Mouse (Mus musculus) heart, embryonic 13.5 days (tissue): ENCODE data around the gene Mmp15. TPM values are rescaled to one million over a fixed set of nuclear protein-coding genes. Genes with fewer than 3 reads are reported as not detected.

Experiments
- ATAC-seq: fragments of 200-750 bp; cut with Nextera tagmentation; 2 replicates; pipeline ENCODE4 v1.8.0; 2017; ENCODE audit warnings: moderate TSS enrichment; ENCODE audit not compliant: insufficient number of reproducible peaks, low FRiP score, low TSS enrichment; ENCODE audit errors: extremely low read depth
- H3K27ac ChIP-seq: fragments of 300-500 bp; sonication (generic); replicated peaks from 2 replicates; pipeline ENCODE4 v1.5.1; 2015; ENCODE audit warnings: moderate library complexity, mild to moderate bottlenecking, inconsistent platforms
- H3K27me3 ChIP-seq: fragments of 300-500 bp; sonication (generic); replicated peaks from 2 replicates; pipeline ENCODE4 v1.6.1; 2015; ENCODE audit warnings: mild to moderate bottlenecking, inconsistent platforms
- H3K36me3 ChIP-seq: fragments of 300-500 bp; sonication (generic); 2 replicates; pipeline ENCODE4 v1.6.1; 2015; ENCODE audit warnings: mild to moderate bottlenecking, inconsistent platforms
- H3K4me1 ChIP-seq: fragments of 300-500 bp; sonication (generic); 2 replicates; pipeline ENCODE4 v1.6.1; 2015; ENCODE audit warnings: inconsistent platforms
- H3K4me2 ChIP-seq: fragments of 300-500 bp; sonication (generic); 2 replicates; pipeline ENCODE4 v1.6.1; 2015; ENCODE audit warnings: inconsistent platforms, mild to moderate bottlenecking, moderate library complexity
- H3K4me3 ChIP-seq: fragments of 300-500 bp; sonication (generic); 2 replicates; pipeline ENCODE4 v1.5.1; 2015; ENCODE audit warnings: moderate library complexity, mild to moderate bottlenecking, inconsistent platforms
- H3K9ac ChIP-seq: fragments of 300-500 bp; sonication (generic); 2 replicates; pipeline ENCODE4 v1.6.1; 2015; ENCODE audit warnings: inconsistent platforms, mild to moderate bottlenecking, moderate library complexity
- H3K9me3 ChIP-seq: fragments of 300-500 bp; sonication (generic); 2 replicates; pipeline ENCODE4 v1.6.1; 2016; ENCODE audit warnings: inconsistent platforms
- whole genome bisulfite sequencing: fragments of 180-500 bp; shearing (Covaris S2); methylation state at CpG from one replicate; pipeline ENCODE4 v1.1.7; 2015; ENCODE audit warnings: mixed read lengths; 5-methylcytosine and 5-hydroxymethylcytosine counted together
- polyA plus RNA-seq: library from polyadenylated mRNA; unstranded; fragments of >200 nt; fragmentation: Nextera tagmentation; extraction: Ambion mirVana; gene quantifications from 2 replicates; pipeline ENCODE4 v1.2.1, GENCODE M21; 2015

Mmp15 gene
- polyA plus RNA-seq, 1 experiment from 2014 or later: 43.4 TPM

GRCm38 (mm10) chr8:95344668-95345067, 7.4 kb upstream of the Mmp15 start:
- Histone ChIP-seq H3K27ac (no peak overlapping the region), H3K36me3 (peaks cover 66% of the 10 kb centered on the region), H3K9me3 (no peaks in the 10 kb centered on the region), H3K4me3 (no peak overlapping the region), H3K4me1 (peaks cover 33% of the 10 kb centered on the region), H3K4me2 (no peak overlapping the region), H3K27me3 (no peaks in the 10 kb centered on the region), H3K9ac (no peak overlapping the region)
- 73% methylated on average over 6 of the region's 6 CpGs for WGBS
- no peak for ATAC-seq

DNA sequence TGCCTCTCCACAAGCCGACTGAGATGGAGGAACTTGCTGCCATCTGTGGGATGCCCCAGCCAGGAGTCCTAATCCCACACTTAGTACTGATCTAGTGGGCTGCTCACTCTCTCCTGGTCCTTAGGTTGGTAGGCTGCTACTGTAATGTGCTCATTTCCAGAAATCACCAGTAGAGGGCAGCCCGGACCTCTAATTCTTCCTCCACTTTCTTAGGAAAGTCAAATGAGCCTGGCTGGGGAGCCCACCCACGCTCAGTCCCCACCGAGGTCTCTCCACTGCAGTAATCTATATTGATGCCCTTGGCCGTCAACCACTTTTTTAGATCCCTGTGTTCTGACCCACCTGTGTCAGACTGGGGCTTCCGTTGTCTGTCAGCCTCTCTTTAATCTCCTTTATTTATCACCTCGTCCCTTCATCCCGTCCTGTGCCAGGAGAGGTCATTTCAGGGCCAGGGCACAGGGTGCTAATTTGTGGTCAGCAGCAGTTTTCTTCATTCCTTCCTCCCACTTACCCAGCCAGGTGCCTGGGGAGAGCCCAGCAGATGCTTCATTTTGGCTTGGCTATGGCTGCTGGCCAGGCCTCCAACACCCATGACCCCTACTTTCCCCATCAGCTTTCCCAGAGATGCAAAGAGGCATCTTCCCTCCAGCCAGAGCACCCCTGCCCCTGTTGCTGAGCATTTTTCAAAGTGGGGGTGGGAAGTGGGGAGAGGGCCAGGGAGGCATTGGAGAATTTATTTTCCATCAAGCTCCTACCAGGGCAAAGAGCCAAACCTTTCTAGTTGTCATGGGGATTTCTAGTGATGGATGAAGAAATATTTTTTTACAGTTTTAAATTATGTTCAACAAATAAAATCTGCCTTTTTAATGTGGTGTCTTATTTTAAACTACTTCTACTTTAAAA, 5.2 kb upstream of the Mmp15 start:
- WGBS: 18% methylated on average over 8 of the region's 8 CpGs
- Histone ChIP-seq H3K27ac (peak overlapping the region; percentile 33; the same call in 1 of the 2 replicates), H3K4me2 (no peak overlapping the region), H3K36me3 (peaks cover 44% of the 10 kb centered on the region), H3K27me3 (no peaks in the 10 kb centered on the region), H3K9me3 (no peaks in the 10 kb centered on the region), H3K4me3 (no peak overlapping the region), H3K4me1 (peaks cover 44% of the 10 kb centered on the region), H3K9ac (no peak overlapping the region; the same call in 1 of the 2 replicates)
- no peak for ATAC-seq

GRCm38 (mm10) chr8:95348356-95348755, 3.7 kb upstream of the Mmp15 start:
- Histone ChIP-seq H3K4me2 (peak overlapping the region; percentile 54), H3K4me3 (no peak overlapping the region), H3K27ac (peak overlapping the region; percentile 70), H3K27me3 (no peaks in the 10 kb centered on the region), H3K9ac (peak overlapping the region; percentile 71), H3K4me1 (peaks cover 42% of the 10 kb centered on the region), H3K9me3 (no peaks in the 10 kb centered on the region), H3K36me3 (peaks cover 31% of the 10 kb centered on the region)
- 72% methylated on average over 2 of the region's 2 CpGs for whole genome bisulfite sequencing
- ATAC-seq: no peak

- H3K4me2 ChIP-seq: peak overlapping the region; percentile 54
- peaks cover 24% of the 10 kb centered on the region for H3K36me3 ChIP-seq
- 35% methylated on average over 19 of the region's 19 CpGs for WGBS
- H3K27me3 ChIP-seq: no peaks in the 10 kb centered on the region
- H3K4me1 ChIP-seq: peaks cover 47% of the 10 kb centered on the region
- H3K9me3 ChIP-seq: no peaks in the 10 kb centered on the region
- no peak overlapping the region for H3K4me3 ChIP-seq
- peak overlapping the region; percentile 71 for H3K9ac ChIP-seq
- H3K27ac ChIP-seq: peak overlapping the region; percentile 70
- ATAC-seq: no peak
These were observed 3.0 kb upstream of the Mmp15 start for GRCm38 (mm10) chr8:95348811-95349630.

DNA sequence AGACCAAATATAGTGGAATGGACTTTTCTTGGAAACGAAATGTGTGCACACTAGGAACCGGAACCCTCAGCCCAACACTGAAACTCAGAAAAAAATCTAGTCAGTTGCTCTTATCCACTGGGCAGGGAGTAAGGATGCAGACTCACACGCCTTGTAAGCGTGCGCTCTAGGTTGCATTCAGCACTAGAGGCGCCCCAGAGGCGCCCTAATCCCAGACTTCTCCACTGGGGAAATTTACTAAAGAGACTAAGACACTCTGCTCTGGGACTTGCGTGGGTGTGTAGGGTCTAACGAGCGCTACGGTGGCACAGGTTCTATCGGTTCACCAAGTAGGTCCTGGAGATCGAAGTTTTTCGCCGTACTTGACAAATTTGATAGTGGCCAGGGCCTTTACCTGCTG, 607 bp upstream of the Mmp15 start:
- Histone ChIP-seq H3K27me3 (no peaks in the 10 kb centered on the region), H3K4me3 (peak overlapping the region; percentile 90), H3K4me2 (peak overlapping the region; percentile 84), H3K9ac (peak overlapping the region; percentile 96), H3K9me3 (no peaks in the 10 kb centered on the region), H3K4me1 (peaks cover 72% of the 10 kb centered on the region), H3K36me3 (peaks cover 15% of the 10 kb centered on the region), H3K27ac (peak overlapping the region; percentile 98)
- 0 out of 2 replicates have a peak, but pooled peaks have one; percentile 10 for ATAC-seq
- WGBS: 4% methylated on average over 15 of the region's 15 CpGs

- ATAC-seq: no peak
- Histone ChIP-seq H3K4me1 (peaks cover 79% of the 10 kb centered on the region), H3K27me3 (no peaks in the 10 kb centered on the region), H3K4me3 (peak overlapping the region; percentile 90), H3K9me3 (no peaks in the 10 kb centered on the region), H3K36me3 (peaks cover 15% of the 10 kb centered on the region), H3K4me2 (peak overlapping the region; percentile 84), H3K27ac (peak overlapping the region; percentile 98), H3K9ac (peak overlapping the region; percentile 96)
- WGBS: 2% methylated on average over 62 of the region's 62 CpGs
These were observed 1.1 kb downstream of the Mmp15 start for GRCm38 (mm10) chr8:95352871-95353866.

- no peak for ATAC-seq
- Histone ChIP-seq H3K9me3 (no peaks in the 10 kb centered on the region), H3K9ac (peak overlapping the region; percentile 96), H3K27ac (peak overlapping the region; percentile 98), H3K4me1 (peaks cover 79% of the 10 kb centered on the region), H3K27me3 (no peaks in the 10 kb centered on the region), H3K4me2 (peak overlapping the region; percentile 84), H3K4me3 (peak overlapping the region; percentile 90), H3K36me3 (peaks cover 15% of the 10 kb centered on the region)
- 54% methylated on average over 2 of the region's 2 CpGs for WGBS
These were observed 2.5 kb downstream of the Mmp15 start for GRCm38 (mm10) chr8:95354606-95355005.

- Histone ChIP-seq H3K36me3 (peaks cover 15% of the 10 kb centered on the region), H3K4me1 (peaks cover 98% of the 10 kb centered on the region), H3K27ac (peak overlapping the region; percentile 98), H3K9ac (peak overlapping the region; percentile 73), H3K4me2 (peak overlapping the region; percentile 84), H3K27me3 (no peaks in the 10 kb centered on the region), H3K9me3 (no peaks in the 10 kb centered on the region), H3K4me3 (peak overlapping the region; percentile 27)
- ATAC-seq: no peak; the same call in 1 of the 2 replicates
- WGBS: 17% methylated on average over 8 of the region's 8 CpGs
These were observed 6.7 kb downstream of the Mmp15 start for GRCm38 (mm10) chr8:95358550-95359411.

DNA sequence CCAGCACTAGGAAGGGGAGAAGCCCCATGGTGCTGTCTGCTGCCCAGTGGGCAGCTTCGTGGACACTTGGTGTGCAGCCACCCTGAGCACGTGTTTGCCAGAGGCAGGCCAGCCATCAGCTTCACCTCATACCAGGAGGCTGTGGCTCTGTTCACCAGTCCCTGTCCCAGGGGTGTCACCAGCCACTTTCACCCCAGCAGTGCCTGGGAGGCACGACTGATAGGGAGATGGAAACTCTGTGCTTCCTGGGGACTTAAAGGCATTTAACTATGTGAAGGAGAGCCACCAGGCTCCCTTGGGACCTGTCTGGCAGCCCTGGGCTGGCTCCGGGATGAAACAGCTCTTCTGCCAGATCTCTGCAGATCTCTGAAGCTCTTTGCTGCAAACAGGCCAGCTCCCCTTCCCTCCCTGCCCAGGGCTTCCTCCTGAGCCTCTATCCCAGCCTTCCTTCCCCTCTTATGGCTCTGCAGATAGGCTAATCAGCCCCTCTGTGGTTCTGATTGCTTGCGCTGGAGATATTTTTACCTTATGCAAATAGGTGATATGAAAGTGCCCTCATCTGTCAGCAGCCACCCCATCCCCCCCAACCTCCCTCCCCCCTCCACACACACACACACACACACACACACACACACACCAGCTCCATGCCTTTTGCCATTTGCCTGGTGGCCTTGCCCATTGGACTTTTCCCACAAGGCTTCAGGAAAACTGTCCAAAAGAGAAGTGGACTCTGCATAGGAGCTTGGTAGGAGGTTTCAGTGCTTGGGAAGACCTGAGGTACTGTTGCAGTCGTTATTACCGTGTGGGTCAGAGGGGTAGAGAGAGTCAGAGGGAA, 8.3 kb downstream of the Mmp15 start:
- ATAC-seq: peak; percentile 12; the same call in 1 of the 2 replicates
- 11% methylated on average over 7 of the region's 7 CpGs for WGBS
- H3K4me1 ChIP-seq: peaks cover 93% of the 10 kb centered on the region
- H3K27ac ChIP-seq: peak overlapping the region; percentile 98
- peak overlapping the region; percentile 27 for H3K4me3 ChIP-seq
- H3K9ac ChIP-seq: peak overlapping the region; percentile 73
- no peaks in the 10 kb centered on the region for H3K27me3 ChIP-seq
- H3K9me3 ChIP-seq: no peaks in the 10 kb centered on the region
- H3K36me3 ChIP-seq: peaks cover 7% of the 10 kb centered on the region
- H3K4me2 ChIP-seq: peak overlapping the region; percentile 84
